Mouse (Mus musculus) CH12.LX (cell line): Measurements from ENCODE around the gene BC030867. TPM values are rescaled to one million over a fixed set of nuclear protein-coding genes. Genes with fewer than 3 reads are reported as not detected.

Experiments used
- polyA plus RNA-seq: library from polyadenylated mRNA; unstranded; fragments of >175 nt; gene quantifications from 2 replicates; pipeline ENCODE4 v1.2.1, GENCODE M21; 2012; ENCODE audit warnings: low read depth; ENCODE audit not compliant: insufficient read length
- total RNA-seq, 2 experiments: library from RNA; depleted of rRNA; stranded (reverse); fragments of 300-350 nt in 1 of 2; fragments of >200 nt in 1 of 2; gene quantifications; 2 replicates each; pipeline ENCODE4 v1.2.3; 2012 to 2014

The BC030867 gene
- total and polyA plus RNA-seq, 3 experiments, result 11.4 to 34.0 (median 26.2) TPM

Other genes starting within 250 kb of the BC030867 start
- 3.8 and 4.6 TPM in 2 replicates for gene Mpp3, start 220.4 kb upstream of the BC030867 start, total RNA-seq (2012; rRNA removed)
- gene Mpp3, start 220.4 kb upstream of the BC030867 start, total RNA-seq (2014; rRNA removed), result 0.12 and 0.15 TPM in 2 replicates
- 0.30 and 0.31 TPM in 2 replicates for gene Mpp3, start 220.4 kb upstream of the BC030867 start, polyA plus RNA-seq
- not detected in 2 replicates for gene Cd300lg, start 207.4 kb upstream of the BC030867 start, total RNA-seq (2012; rRNA removed)
- gene Cd300lg, start 207.4 kb upstream of the BC030867 start, total RNA-seq (2014; rRNA removed), result not detected in 2 replicates
- gene Cd300lg, start 207.4 kb upstream of the BC030867 start, polyA plus RNA-seq, result not detected in 2 replicates
- 1.4 and 3.1 TPM in 2 replicates for gene Mpp2, start 160.4 kb upstream of the BC030867 start, total RNA-seq (2012; rRNA removed)
- gene Mpp2, start 160.4 kb upstream of the BC030867 start, total RNA-seq (2014; rRNA removed), result 0.35 and 0.46 TPM in 2 replicates
- 0.76 and 0.83 TPM in 2 replicates for gene Mpp2, start 160.4 kb upstream of the BC030867 start, polyA plus RNA-seq
- gene Ppy, start 147.6 kb upstream of the BC030867 start, total RNA-seq (2012; rRNA removed), result not detected in 2 replicates
- not detected in 2 replicates for gene Ppy, start 147.6 kb upstream of the BC030867 start, total RNA-seq (2014; rRNA removed)
- gene Ppy, start 147.6 kb upstream of the BC030867 start, polyA plus RNA-seq, result not detected in 2 replicates
- not detected in 2 replicates for gene Pyy, start 141.1 kb upstream of the BC030867 start, total RNA-seq (2012; rRNA removed)
- gene Pyy, start 141.1 kb upstream of the BC030867 start, total RNA-seq (2014; rRNA removed), result not detected in 2 replicates
- not detected in 2 replicates for gene Pyy, start 141.1 kb upstream of the BC030867 start, polyA plus RNA-seq
- not detected in 2 replicates for gene Nags, start 103.4 kb upstream of the BC030867 start, total RNA-seq (2012; rRNA removed)
- gene Nags, start 103.4 kb upstream of the BC030867 start, total RNA-seq (2014; rRNA removed), result not detected in 2 replicates
- not detected in 2 replicates for gene Nags, start 103.4 kb upstream of the BC030867 start, polyA plus RNA-seq
- 56.7 and 63.1 TPM in 2 replicates for gene Tmem101, start 92.5 kb upstream of the BC030867 start, total RNA-seq (2012; rRNA removed)
- gene Tmem101, start 92.5 kb upstream of the BC030867 start, total RNA-seq (2014; rRNA removed), result 36.1 and 38.5 TPM in 2 replicates
- 29.7 and 35.4 TPM in 2 replicates for gene Tmem101, start 92.5 kb upstream of the BC030867 start, polyA plus RNA-seq
- gene Lsm12, start 63.6 kb upstream of the BC030867 start, total RNA-seq (2012; rRNA removed), result 66.9 and 78.7 TPM in 2 replicates
- 70.0 and 78.9 TPM in 2 replicates for gene Lsm12, start 63.6 kb upstream of the BC030867 start, total RNA-seq (2014; rRNA removed)
- 164 and 185 TPM in 2 replicates for gene Lsm12, start 63.6 kb upstream of the BC030867 start, polyA plus RNA-seq
- 31.9 and 34.7 TPM in 2 replicates for gene G6pc3, start 59.3 kb upstream of the BC030867 start, total RNA-seq (2012; rRNA removed)
- gene G6pc3, start 59.3 kb upstream of the BC030867 start, total RNA-seq (2014; rRNA removed), result 26.3 and 31.3 TPM in 2 replicates
- 65.6 and 72.3 TPM in 2 replicates for gene G6pc3, start 59.3 kb upstream of the BC030867 start, polyA plus RNA-seq
- 49.6 and 49.9 TPM in 2 replicates for gene Hdac5, start 18.7 kb upstream of the BC030867 start, total RNA-seq (2012; rRNA removed)
- gene Hdac5, start 18.7 kb upstream of the BC030867 start, total RNA-seq (2014; rRNA removed), result 23.3 and 24.9 TPM in 2 replicates
- gene Hdac5, start 18.7 kb upstream of the BC030867 start, polyA plus RNA-seq, result 46.4 and 53.9 TPM in 2 replicates
- gene Asb16, start 19.9 kb downstream of the BC030867 start, total RNA-seq (2012; rRNA removed), result 0.04 TPM in 1 of 2 replicates, not detected in the other
- gene Asb16, start 19.9 kb downstream of the BC030867 start, total RNA-seq (2014; rRNA removed), result not detected in 2 replicates
- gene Asb16, start 19.9 kb downstream of the BC030867 start, polyA plus RNA-seq, result not detected in 2 replicates
- gene Tmub2, start 36.0 kb downstream of the BC030867 start, total RNA-seq (2012; rRNA removed), result 27.8 and 31.0 TPM in 2 replicates
- gene Tmub2, start 36.0 kb downstream of the BC030867 start, total RNA-seq (2014; rRNA removed), result 24.8 and 27.0 TPM in 2 replicates
- gene Tmub2, start 36.0 kb downstream of the BC030867 start, polyA plus RNA-seq, result 32.4 and 32.9 TPM in 2 replicates
- gene Atxn7l3, start 47.7 kb downstream of the BC030867 start, total RNA-seq (2012; rRNA removed), result 46.6 and 51.3 TPM in 2 replicates
- gene Atxn7l3, start 47.7 kb downstream of the BC030867 start, total RNA-seq (2014; rRNA removed), result 38.3 and 40.7 TPM in 2 replicates
- gene Atxn7l3, start 47.7 kb downstream of the BC030867 start, polyA plus RNA-seq, result 52.0 and 59.0 TPM in 2 replicates
- gene Ubtf, start 70.9 kb downstream of the BC030867 start, total RNA-seq (2012; rRNA removed), result 126 and 142 TPM in 2 replicates
- 89.9 and 99.8 TPM in 2 replicates for gene Ubtf, start 70.9 kb downstream of the BC030867 start, total RNA-seq (2014; rRNA removed)
- gene Ubtf, start 70.9 kb downstream of the BC030867 start, polyA plus RNA-seq, result 124 and 149 TPM in 2 replicates
- gene Slc4a1, start 117.3 kb downstream of the BC030867 start, total RNA-seq (2012; rRNA removed), result 0.08 TPM in 1 of 2 replicates, not detected in the other
- gene Slc4a1, start 117.3 kb downstream of the BC030867 start, total RNA-seq (2014; rRNA removed), result 0.04 TPM in 1 of 2 replicates, not detected in the other
- not detected in 2 replicates for gene Slc4a1, start 117.3 kb downstream of the BC030867 start, polyA plus RNA-seq
- 9.0 and 16.3 TPM in 2 replicates for gene Rundc3a, start 144.5 kb downstream of the BC030867 start, total RNA-seq (2012; rRNA removed)
- 1.3 and 1.4 TPM in 2 replicates for gene Rundc3a, start 144.5 kb downstream of the BC030867 start, total RNA-seq (2014; rRNA removed)
- gene Rundc3a, start 144.5 kb downstream of the BC030867 start, polyA plus RNA-seq, result 3.3 and 4.8 TPM in 2 replicates
- 169 and 199 TPM in 2 replicates for gene Slc25a39, start 159.1 kb downstream of the BC030867 start, total RNA-seq (2012; rRNA removed)
- 108 and 112 TPM in 2 replicates for gene Slc25a39, start 159.1 kb downstream of the BC030867 start, total RNA-seq (2014; rRNA removed)
- 198 and 226 TPM in 2 replicates for gene Slc25a39, start 159.1 kb downstream of the BC030867 start, polyA plus RNA-seq
- gene Grn, start 181.4 kb downstream of the BC030867 start, total RNA-seq (2012; rRNA removed), result 106 and 165 TPM in 2 replicates
- 63.7 and 80.6 TPM in 2 replicates for gene Grn, start 181.4 kb downstream of the BC030867 start, total RNA-seq (2014; rRNA removed)
- 420 and 453 TPM in 2 replicates for gene Grn, start 181.4 kb downstream of the BC030867 start, polyA plus RNA-seq
- gene Fam171a2, start 198.8 kb downstream of the BC030867 start, total RNA-seq (2012; rRNA removed), result not detected in 2 replicates
- gene Fam171a2, start 198.8 kb downstream of the BC030867 start, total RNA-seq (2014; rRNA removed), result not detected in 2 replicates
- gene Fam171a2, start 198.8 kb downstream of the BC030867 start, polyA plus RNA-seq, result not detected in 2 replicates
- 2.2 and 3.0 TPM in 2 replicates for gene Itga2b, start 221.2 kb downstream of the BC030867 start, total RNA-seq (2012; rRNA removed)
- gene Itga2b, start 221.2 kb downstream of the BC030867 start, total RNA-seq (2014; rRNA removed), result 0.81 and 0.95 TPM in 2 replicates
- 2.3 and 3.6 TPM in 2 replicates for gene Itga2b, start 221.2 kb downstream of the BC030867 start, polyA plus RNA-seq